Mouse (Mus musculus) embryonic facial prominence, embryonic 15.5 days (tissue): ENCODE measurements at regions not wholly inside any gene's neighbourhood (a gene's known extent, or its start where the extent isn't known, plus 50 kb on each side); places are given as distances from the start of the nearest gene placed in this dataset. TPM values are rescaled to one million over a fixed set of nuclear protein-coding genes. Genes with fewer than 3 reads are reported as not detected.

Experiments
- ATAC-seq: fragments of 200-750 bp; cut with Nextera tagmentation; 2 replicates; pipeline ENCODE4 v1.8.0; 2017; ENCODE audit warnings: low read depth, moderate TSS enrichment; ENCODE audit not compliant: insufficient number of reproducible peaks, low FRiP score, low TSS enrichment
- H3K27ac ChIP-seq: fragments of 300-500 bp; sonication (generic); replicated peaks from 2 replicates; pipeline ENCODE4 v1.5.1; 2015; ENCODE audit warnings: mild to moderate bottlenecking, inconsistent platforms
- H3K27me3 ChIP-seq: fragments of 300-500 bp; sonication (generic); 2 replicates; pipeline ENCODE4 v1.6.1; 2015; ENCODE audit warnings: inconsistent platforms
- H3K36me3 ChIP-seq: fragments of 300-500 bp; sonication (generic); 2 replicates; pipeline ENCODE4 v1.6.1; 2015; ENCODE audit warnings: mild to moderate bottlenecking, inconsistent platforms
- H3K4me1 ChIP-seq: fragments of 300-500 bp; sonication (generic); 2 replicates; pipeline ENCODE4 v1.6.1; 2015; ENCODE audit warnings: inconsistent platforms
- H3K4me2 ChIP-seq: fragments of 300-500 bp; sonication (generic); replicated peaks from 2 replicates; pipeline ENCODE4 v1.6.1; 2015; ENCODE audit warnings: mild to moderate bottlenecking, inconsistent platforms
- H3K4me3 ChIP-seq: fragments of 300-500 bp; sonication (generic); replicated peaks from 2 replicates; pipeline ENCODE4 v1.5.1; 2015; ENCODE audit warnings: mild to moderate bottlenecking, inconsistent platforms
- H3K9ac ChIP-seq: fragments of 300-500 bp; sonication (generic); 2 replicates; pipeline ENCODE4 v1.6.1; 2015; ENCODE audit warnings: inconsistent platforms
- H3K9me3 ChIP-seq: fragments of 300-500 bp; sonication (generic); replicated peaks from 2 replicates; pipeline ENCODE4 v1.6.1; 2016; ENCODE audit warnings: inconsistent platforms
- WGBS: fragments of 180-500 bp; shearing (Covaris S2); methylation state at CpG from one replicate; pipeline ENCODE4 v1.1.7; 2015; 5-methylcytosine and 5-hydroxymethylcytosine counted together
- microRNA-seq: library from miRNA; unstranded; fragments of <30 nt; microRNA quantifications from one replicate; pipeline ENCODE4, GENCODE M21; 2016; ENCODE audit warnings: borderline number of aligned reads

DNA sequence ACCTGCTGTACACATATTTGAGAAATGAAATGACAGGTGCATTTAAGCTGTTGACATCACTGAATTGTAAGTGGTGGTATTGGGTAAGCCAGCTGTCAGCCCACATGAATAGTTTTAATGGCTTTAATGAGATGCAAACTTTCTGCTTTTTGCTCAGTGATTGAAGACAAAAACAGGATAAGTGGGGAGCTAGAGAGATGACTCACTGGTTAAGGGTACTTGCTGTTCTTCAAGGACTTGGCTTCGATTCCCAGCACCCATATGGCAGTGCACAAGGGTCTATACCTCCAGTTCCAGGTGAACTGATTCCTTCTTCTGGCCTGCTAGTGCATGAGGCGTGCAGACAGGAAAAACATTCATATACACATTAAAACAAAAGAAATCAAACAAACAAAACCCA lies 162.7 kb upstream of the Pex5l start:
- H3K4me3 ChIP-seq, result no peak overlapping the region
- H3K4me2 ChIP-seq, result no peak overlapping the region
- H3K9ac ChIP-seq, result no peak overlapping the region
- no peak overlapping the region for H3K27ac ChIP-seq
- 68% methylated on average over 2 of the region's 2 CpGs for WGBS
- no peaks in the 10 kb centered on the region for H3K9me3 ChIP-seq
- H3K27me3 ChIP-seq, result no peaks in the 10 kb centered on the region
- H3K4me1 ChIP-seq, result no peaks in the 10 kb centered on the region
- H3K36me3 ChIP-seq, result no peaks in the 10 kb centered on the region
- ATAC-seq, result no peak

DNA sequence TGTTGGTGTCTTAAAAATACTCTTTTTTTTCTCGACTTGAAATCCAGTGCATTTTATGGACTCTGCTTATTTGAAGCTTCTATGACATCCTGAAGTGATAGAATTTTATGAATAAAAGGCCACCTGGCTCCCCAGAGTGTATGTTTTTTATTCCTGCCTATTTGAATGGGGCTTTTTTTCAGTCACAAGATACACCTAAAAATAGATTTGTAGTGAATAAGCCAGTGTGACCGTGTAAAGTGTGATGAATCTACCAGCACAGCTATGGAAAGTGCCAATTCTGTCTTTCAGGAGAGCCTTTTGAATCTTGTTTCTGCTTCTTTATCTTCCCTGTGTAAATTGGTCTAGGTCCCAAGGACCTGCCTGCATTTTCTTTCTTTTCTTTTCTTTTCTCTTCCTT lies 119.8 kb upstream of the Pex5l start:
- WGBS, result 60% methylated on average over 2 of the region's 2 CpGs
- H3K27ac ChIP-seq, result no peak overlapping the region
- no peak overlapping the region for H3K9ac ChIP-seq
- H3K4me1 ChIP-seq, result no peaks in the 10 kb centered on the region
- no peak for ATAC-seq
- H3K36me3 ChIP-seq, result no peaks in the 10 kb centered on the region
- H3K4me3 ChIP-seq, result no peak overlapping the region
- H3K27me3 ChIP-seq, result no peaks in the 10 kb centered on the region
- H3K4me2 ChIP-seq, result no peak overlapping the region
- H3K9me3 ChIP-seq, result no peaks in the 10 kb centered on the region

- H3K4me3 ChIP-seq, result no peak overlapping the region
- 31% methylated on average over 2 of the region's 2 CpGs for WGBS
- no peaks in the 10 kb centered on the region for H3K9me3 ChIP-seq
- no peak overlapping the region for H3K27ac ChIP-seq
- ATAC-seq, result no peak
- no peaks in the 10 kb centered on the region for H3K36me3 ChIP-seq
- no peaks in the 10 kb centered on the region for H3K4me1 ChIP-seq
- H3K9ac ChIP-seq, result no peak overlapping the region
- no peak overlapping the region for H3K4me2 ChIP-seq
- H3K27me3 ChIP-seq, result no peaks in the 10 kb centered on the region
Observed at GRCm38 (mm10) chr3:33219271-33220065, 76.4 kb upstream of the Pex5l start.

DNA sequence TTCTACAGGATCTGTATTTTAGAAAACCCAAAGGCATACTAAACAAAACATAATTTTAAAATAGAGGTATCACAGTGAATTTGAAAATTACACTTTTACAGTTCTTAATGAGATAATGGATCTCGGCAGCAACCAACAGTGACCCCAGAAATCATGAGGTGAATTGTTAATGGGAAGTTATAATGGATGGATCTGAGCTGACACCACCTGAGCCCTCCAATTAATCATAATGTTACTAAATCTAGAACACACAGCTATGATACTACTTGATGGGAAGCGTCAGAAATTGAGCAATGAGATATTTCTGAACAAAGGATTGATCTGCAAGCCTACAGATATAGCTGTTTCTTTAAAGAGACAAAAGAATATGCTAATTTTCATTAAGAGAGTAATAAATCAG lies 75.2 kb upstream of the Pex5l start:
- no peaks in the 10 kb centered on the region for H3K4me1 ChIP-seq
- H3K9me3 ChIP-seq, result no peaks in the 10 kb centered on the region
- no peak overlapping the region for H3K27ac ChIP-seq
- H3K4me3 ChIP-seq, result no peak overlapping the region
- ATAC-seq, result no peak
- no peaks in the 10 kb centered on the region for H3K36me3 ChIP-seq
- H3K27me3 ChIP-seq, result no peaks in the 10 kb centered on the region
- H3K9ac ChIP-seq, result no peak overlapping the region
- 74% methylated on average over 2 of the region's 2 CpGs for WGBS
- H3K4me2 ChIP-seq, result no peak overlapping the region

DNA sequence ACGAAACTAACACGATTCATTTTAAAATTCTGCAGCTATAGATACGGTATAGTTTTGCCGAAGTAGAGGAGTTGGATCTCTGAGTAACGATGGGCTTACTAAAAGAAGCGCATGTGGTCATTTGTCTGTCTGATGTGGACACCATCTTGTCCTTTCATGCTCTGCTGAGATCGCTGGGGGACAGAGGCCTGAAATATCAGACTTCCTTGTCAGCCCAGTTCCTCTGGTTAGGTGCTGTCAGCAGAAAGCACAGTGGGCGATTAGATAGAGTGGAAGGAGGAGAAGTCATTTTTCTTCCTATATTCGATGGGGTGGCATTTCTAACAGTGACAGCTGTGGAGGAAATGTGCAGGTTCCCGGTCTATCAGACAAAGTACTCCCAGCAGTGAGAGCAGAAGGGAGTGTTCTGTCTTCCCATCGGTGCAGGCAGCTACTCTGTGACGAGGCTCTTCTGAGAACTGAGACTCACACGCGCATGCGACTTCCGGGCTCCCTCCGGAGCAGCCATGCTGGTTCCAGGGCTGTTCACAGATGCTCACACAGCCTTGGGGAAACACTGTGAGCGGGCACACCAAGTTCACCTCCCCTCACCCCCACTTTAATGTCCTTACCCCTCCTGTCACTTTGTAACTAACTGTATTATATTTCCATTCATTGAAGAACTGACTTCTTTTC lies 74.5 kb upstream of the Pex5l start:
- ATAC-seq, result no peak
- H3K4me3 ChIP-seq, result no peak overlapping the region
- WGBS, result 63% methylated on average over 18 of the region's 18 CpGs
- H3K27me3 ChIP-seq, result no peaks in the 10 kb centered on the region
- no peaks in the 10 kb centered on the region for H3K9me3 ChIP-seq
- no peak overlapping the region for H3K4me2 ChIP-seq
- H3K4me1 ChIP-seq, result no peaks in the 10 kb centered on the region
- no peak overlapping the region for H3K9ac ChIP-seq
- H3K36me3 ChIP-seq, result no peaks in the 10 kb centered on the region
- no peak overlapping the region for H3K27ac ChIP-seq

- Histone ChIP-seq H3K9ac (no peak overlapping the region), H3K4me2 (no peak overlapping the region), H3K4me1 (no peaks in the 10 kb centered on the region), H3K27me3 (no peaks in the 10 kb centered on the region), H3K27ac (no peak overlapping the region), H3K4me3 (no peak overlapping the region), H3K9me3 (no peaks in the 10 kb centered on the region), H3K36me3 (no peaks in the 10 kb centered on the region)
- no peak for ATAC-seq
- 75% methylated on average over 4 of the region's 4 CpGs for WGBS
Observed at GRCm38 (mm10) chr3:33211224-33211817, 68.3 kb upstream of the Pex5l start.

Small RNA genes lying in the stretch of these regions (microRNA-seq; reads per million reads assigned to microRNA genes)
- not detected for gene Gm27974
